Mouse (Mus musculus) gonadal fat pad, adult 2 months (tissue): ENCODE results near the gene Arvcf. TPM values are rescaled to one million over a fixed set of nuclear protein-coding genes. Genes with fewer than 3 reads are reported as not detected.

ENCODE experiments used
- DNase-seq: peaks from one replicate; pipeline ENCODE4 v3.0.0-alpha.2; 2012; ENCODE audit warnings: low read depth
- polyA plus RNA-seq: library from polyadenylated mRNA; depleted of rRNA; stranded (reverse); fragments of >200 nt; gene quantifications from 2 replicates; pipeline ENCODE4 v1.2.3, GENCODE M21; 2012; rRNA removed

Arvcf gene
- polyA plus RNA-seq, 1 experiment, result 56.5 TPM

DNA sequence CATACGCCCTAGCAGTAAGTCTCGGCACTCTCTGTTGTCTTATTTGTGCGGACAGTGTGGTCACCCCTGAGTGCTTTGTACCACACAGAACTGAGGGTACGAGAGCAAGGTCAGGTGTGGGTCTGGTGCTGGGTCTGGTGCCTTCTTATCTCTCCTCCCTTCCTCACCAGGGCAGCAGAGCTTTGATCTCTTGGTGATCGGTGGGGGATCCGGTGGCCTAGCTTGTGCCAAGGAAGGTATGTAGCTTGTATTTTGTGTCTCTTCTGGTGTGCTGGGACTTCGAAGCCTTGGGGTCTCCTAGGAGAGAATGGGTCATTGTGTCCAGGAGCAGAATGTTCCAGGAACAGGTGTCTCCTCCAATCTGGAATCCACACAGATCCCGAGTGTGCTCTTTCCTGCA lies 81.7 kb downstream of the Arvcf start:
- no peak for DNase-seq

DNA sequence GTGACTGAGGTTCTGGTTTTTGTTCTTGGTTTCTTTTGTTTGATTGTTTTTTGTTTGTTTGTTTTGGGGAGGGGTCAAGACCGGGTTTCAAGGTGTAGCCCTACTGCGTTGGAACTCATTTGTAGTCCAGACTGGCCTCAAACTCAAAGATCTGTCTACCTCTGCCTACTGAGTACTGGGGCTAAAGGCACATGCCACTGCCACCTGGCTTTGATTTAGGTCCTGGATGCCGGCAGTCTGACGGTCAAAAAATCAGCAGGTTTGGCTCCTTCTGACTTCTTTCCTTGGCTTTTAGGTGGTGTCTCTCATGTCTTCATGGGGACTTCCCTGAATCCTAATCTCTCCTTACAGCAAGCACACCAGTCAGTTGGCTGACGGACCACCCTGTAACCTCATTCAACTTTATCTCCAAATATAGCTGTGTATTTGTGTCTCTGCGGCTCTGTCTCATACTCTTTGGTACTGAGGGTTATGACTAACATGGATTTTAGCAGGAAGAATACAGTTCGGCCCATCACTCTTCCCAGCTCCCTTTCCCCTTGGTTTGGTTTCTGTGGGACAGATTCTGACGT lies 82.7 kb downstream of the Arvcf start:
- no peak for DNase-seq

DNA sequence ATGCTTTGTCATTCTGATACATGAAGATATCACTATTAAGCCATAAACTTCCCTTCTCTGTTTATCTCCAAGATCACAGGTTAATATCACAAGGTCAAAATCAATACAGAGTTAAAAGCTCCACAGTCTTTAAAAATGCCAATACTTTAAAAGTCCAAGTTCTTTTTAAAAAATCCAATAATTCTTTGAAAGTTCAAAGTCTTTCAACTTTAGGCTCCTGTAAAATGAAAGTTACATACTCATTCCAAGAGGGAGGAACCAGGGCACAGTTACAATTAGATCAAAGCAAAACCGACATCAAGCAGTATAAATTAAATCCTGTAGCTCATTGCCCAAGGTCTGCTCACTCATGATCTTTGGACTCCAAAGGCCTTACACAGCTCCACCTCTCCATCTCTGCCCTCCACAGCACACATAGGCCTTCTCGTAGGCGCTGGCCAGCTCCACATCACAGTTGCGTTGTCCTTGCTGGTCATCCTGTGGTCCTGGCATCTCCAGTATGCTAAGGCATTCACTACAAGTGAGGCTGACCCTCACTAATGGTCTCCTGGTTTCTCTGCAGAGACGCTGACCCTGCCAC lies 85.4 kb downstream of the Arvcf start:
- no peak for DNase-seq

DNA sequence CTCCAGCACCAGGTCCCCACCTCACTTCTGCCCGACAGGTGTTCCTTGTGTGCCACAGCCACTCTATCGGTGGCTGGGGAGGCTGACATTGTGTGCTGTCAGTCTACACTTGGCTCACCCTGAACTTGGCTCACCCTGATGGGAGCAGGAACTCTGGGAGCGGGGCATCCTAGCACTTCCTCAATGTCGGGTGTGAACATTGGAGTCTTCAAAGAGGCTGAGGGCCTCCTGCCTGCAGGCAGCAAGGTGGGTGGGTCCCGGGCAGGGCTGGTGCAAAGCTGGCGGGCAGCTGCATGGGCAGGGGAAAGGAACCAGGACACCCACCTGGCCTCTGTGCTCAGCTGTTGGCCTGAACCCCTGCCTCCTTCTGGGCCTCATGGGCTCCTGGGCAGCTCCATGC lies 88.1 kb downstream of the Arvcf start:
- DNase-seq, result no peak

DNA sequence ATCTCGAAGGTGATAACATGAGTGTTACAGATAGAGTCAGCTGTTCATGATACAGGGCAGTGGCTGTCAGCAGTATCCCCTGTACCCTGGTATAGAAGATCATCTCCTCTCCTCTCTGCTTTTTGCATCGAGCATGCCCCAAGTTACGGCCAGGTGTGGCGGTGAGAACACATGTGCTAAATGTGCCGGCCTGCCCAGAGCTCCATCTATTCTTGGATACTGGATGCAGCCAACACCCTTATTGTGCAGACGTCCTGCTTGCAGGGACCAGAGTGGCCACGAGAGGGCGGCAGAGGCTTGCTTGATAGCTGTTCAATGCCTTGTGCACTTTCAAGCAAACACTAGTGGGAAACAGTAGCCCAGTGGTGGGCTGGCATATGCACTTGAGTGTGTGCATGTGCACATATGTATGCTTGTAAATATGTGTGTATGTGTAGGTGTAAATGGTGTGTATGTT lies 95.4 kb downstream of the Arvcf start:
- DNase-seq, result no peak

DNA sequence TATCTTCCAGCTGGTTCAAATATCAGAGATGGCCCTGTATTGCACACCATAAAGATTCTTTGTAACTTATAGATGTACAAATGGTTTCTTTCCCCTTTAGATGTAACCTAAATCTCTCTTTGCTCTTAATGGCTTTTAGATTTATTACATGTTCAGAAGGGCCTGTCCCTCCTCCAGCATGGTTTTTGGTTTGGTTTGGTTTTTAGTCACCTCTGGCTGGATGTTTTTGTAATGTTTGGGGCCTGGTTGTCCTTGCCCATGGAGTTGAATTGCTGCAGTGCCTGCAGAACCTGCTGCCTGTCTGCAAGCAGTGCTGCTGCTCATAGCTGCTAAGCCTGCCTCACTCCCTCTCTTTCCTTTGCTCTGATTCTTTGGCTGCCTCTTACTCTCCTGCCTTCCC lies 99.3 kb downstream of the Arvcf start:
- no peak for DNase-seq

DNA sequence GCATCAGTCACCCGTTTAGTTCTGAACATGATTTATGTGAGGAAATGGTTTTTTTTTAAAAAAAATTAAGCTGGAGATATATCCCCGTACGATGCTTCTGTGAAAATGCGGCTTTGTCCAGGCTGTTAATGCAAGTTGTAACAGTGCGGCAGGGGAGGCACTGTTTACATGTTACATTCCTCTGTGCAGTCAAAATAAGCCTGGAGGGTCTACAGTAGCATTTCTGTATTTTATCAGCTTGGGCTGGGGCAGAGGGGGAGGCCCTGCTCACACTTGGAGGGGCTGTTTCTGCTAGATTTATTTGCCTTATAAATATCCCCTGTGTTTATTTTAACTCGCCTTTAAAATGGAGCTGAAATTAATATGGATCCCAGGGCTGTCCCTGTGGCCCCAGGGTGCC lies 100.1 kb downstream of the Arvcf start:
- DNase-seq, result no peak

DNA sequence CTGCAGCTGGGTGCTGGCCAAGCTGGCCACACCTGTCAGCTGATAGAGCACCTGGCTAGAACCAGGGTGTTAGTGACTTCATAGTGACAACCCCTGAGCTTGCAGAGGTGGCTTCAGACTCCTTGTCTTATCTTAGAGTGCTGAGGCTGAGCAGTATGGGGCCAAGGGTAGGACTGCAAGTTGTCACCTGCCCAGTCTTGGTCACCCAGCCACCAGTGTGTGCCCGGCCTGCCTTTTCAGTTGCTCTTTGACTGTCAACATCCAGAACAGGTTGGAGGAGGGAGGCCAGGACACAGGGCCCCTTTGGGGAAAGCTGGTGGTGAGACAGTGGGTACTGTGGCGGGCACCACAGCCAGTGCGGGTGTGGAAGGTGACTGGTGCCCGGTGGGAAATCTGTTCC lies 101.0 kb downstream of the Arvcf start:
- no peak for DNase-seq

DNA sequence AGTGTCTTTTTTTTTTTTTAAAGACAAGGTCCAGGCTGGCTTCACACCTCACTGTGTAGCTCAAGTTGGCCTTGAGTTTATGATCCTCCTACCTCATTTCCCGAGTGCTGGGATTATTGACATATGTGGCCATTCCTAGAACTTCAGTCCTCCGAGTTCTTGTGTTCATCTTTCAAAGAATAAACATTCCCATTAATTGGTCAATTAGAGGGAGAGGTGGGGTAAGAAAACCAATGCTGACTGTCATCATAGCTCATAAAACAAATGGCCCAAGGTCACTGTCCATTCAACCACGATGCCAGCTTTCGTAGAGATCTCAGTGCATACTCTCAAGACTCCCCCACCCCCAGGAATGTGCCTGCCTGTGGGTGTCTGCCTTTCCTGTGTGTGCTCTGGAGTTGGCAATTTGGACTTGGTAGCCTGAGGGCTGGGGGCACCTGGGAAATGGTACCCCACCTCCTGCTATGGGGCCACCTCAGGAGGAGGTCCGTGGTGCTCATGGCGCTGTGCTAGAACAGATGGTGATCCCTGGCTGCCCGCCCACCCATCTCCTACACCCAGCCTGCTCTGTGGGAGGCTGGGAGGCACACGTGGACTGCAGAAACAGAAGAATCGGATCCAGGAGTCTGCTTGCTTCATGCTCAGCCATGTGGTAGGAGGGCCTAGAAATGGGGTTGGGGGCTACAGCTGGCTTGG lies 103.7 kb downstream of the Arvcf start:
- DNase-seq, result no peak

DNA sequence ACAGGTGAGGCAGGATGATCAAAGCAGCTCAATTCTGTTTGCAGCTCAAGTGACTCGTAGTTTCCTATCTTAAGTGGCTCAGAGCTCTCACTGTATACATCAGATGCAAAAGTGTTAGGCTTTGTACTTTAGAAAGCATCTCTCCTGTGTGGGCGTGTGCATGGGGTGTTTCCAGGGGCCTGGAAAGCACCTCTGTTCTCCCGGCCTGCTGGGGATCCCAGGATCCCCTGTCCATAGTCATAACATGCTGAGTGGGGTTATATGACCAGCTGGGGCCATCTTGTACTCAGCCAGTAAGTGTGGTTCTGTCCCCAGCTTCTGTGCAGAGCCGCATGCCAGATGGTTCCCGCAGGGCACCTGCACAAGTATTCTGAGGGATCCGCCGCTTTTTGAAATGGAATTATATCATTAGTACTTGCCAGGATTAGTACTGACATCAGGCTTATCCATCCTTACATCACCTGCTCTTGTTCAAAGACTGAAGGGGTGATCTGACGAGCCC lies 104.4 kb downstream of the Arvcf start:
- DNase-seq, result no peak

DNA sequence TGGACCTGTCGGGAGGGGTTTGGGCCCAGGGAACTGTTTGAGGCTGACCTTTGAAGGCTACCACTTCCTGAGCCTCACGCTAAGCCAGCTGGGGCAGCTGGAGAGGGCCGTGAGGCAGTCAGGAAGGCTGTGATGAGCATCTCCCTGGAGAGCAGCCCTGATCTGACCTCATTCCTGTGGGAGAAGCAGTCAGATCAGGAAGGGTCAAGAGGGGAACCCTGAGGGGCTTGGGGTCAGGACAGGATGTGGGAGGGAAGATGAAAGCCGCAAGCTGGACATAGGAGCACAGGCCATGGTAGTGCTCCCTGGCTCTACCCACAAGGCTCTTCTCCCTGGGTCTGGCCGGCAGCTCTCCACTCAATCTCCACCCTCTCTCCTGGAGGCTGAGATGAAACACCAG lies 105.9 kb downstream of the Arvcf start:
- no peak for DNase-seq

DNA sequence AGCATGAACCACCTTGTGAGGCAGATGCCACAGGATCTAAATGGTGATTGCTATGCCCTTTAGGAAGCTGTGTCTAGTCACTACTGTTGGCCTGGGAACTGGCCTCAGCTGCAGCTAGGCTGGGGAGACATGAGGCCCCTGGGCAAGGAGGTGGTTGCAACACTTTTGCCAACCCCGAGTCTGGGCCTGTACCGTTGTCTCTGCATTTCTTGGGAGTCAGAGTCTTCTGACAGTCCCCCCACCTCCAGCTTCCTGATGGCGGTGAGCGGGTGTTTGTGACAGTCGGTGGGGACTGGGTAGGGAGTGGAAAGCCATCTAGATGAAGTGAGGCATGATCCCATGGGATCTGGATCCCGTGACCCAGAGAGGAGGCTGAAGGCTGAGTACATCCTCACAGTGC lies 107.4 kb downstream of the Arvcf start:
- no peak for DNase-seq

Other genes starting within 250 kb of the Arvcf start
- gene Rtn4r, start 220.5 kb upstream of the Arvcf start, polyA plus RNA-seq, result 2.3 and 3.5 TPM in 2 replicates
- gene Ccdc188, start 130.3 kb upstream of the Arvcf start, polyA plus RNA-seq, result 0.12 and 0.32 TPM in 2 replicates
- gene Zdhhc8, start 113.0 kb upstream of the Arvcf start, polyA plus RNA-seq, result 48.1 and 52.7 TPM in 2 replicates
- gene Trmt2a, start 99.5 kb upstream of the Arvcf start, polyA plus RNA-seq, result 51.0 and 55.1 TPM in 2 replicates
- 32.5 and 45.0 TPM in 2 replicates for gene Ranbp1, start 99.5 kb upstream of the Arvcf start, polyA plus RNA-seq
- gene Gm49776, start 89.9 kb upstream of the Arvcf start, polyA plus RNA-seq, result not detected in 2 replicates
- gene Dgcr8, start 58.9 kb upstream of the Arvcf start, polyA plus RNA-seq, result 18.3 and 19.3 TPM in 2 replicates
- gene Tango2, start 79 bp upstream of the Arvcf start, polyA plus RNA-seq, result 31.0 and 43.2 TPM in 2 replicates
- 15.9 and 22.6 TPM in 2 replicates for gene Txnrd2, start 78.2 kb downstream of the Arvcf start, polyA plus RNA-seq
- 412 and 687 TPM in 2 replicates for gene Comt, start 78.7 kb downstream of the Arvcf start, polyA plus RNA-seq
- 9.3 and 11.4 TPM in 2 replicates for gene Gnb1l, start 150.5 kb downstream of the Arvcf start, polyA plus RNA-seq
- gene Rtl10, start 150.7 kb downstream of the Arvcf start, polyA plus RNA-seq, result 6.2 and 7.1 TPM in 2 replicates
- gene Tbx1, start 242.5 kb downstream of the Arvcf start, polyA plus RNA-seq, result 0.76 and 2.5 TPM in 2 replicates